Mouse (Mus musculus): ENCODE data around the gene Galnt11. TPM values are rescaled to one million over a fixed set of nuclear protein-coding genes. Genes with fewer than 3 reads are reported as not detected.
A peak's percentile ranks its signal among the peaks of the same experiment; 100 is the strongest.

The Galnt11 gene
- total RNA-seq, 2 experiments from 2014 or later = 46.6 to 50.3 TPM

GRCm38 (mm10) chr5:25252825-25253544 lies 31.3 kb downstream of the Galnt11 start:
- no peak for DNase-seq (ENCODE audit: low spot score in 2 of 2)

GRCm38 (mm10) chr5:25254491-25254890 lies 32.8 kb downstream of the Galnt11 start:
- DNase-seq (ENCODE audit: low spot score in 2 of 2) = no peak

- DNase-seq (ENCODE audit: low spot score in 2 of 2) = no peak
Observed at GRCm38 (mm10) chr5:25256686-25257085, 35.0 kb downstream of the Galnt11 start.

GRCm38 (mm10) chr5:25261452-25261851 lies 39.7 kb downstream of the Galnt11 start:
- DNase-seq (ENCODE audit: low spot score in 2 of 2) = no peak

- no peak for DNase-seq (ENCODE audit: low spot score in 2 of 2)
Observed at GRCm38 (mm10) chr5:25262266-25262665, 40.6 kb downstream of the Galnt11 start.

- DNase-seq (ENCODE audit: low spot score in 2 of 2) = no peak
Observed at GRCm38 (mm10) chr5:25268258-25268888, 46.7 kb downstream of the Galnt11 start.

- no peak for DNase-seq (ENCODE audit: low spot score in 2 of 2)
Observed at GRCm38 (mm10) chr5:25275629-25276028, 53.9 kb downstream of the Galnt11 start.

GRCm38 (mm10) chr5:25276365-25276764 lies 54.7 kb downstream of the Galnt11 start:
- no peak for DNase-seq (ENCODE audit: low spot score in 2 of 2)

- DNase-seq (ENCODE audit: low spot score in 2 of 2) = no peak
Observed at GRCm38 (mm10) chr5:25283988-25284387, 62.3 kb downstream of the Galnt11 start.

GRCm38 (mm10) chr5:25296830-25297229 lies 75.1 kb downstream of the Galnt11 start:
- peak; percentile 33 to 55 for DNase-seq (ENCODE audit: low spot score in 2 of 2)

- no peak for DNase-seq (ENCODE audit: low spot score in 2 of 2)
Observed at GRCm38 (mm10) chr5:25310226-25310625, 88.5 kb downstream of the Galnt11 start.

- DNase-seq (ENCODE audit: low spot score in 2 of 2) = no peak
Observed at GRCm38 (mm10) chr5:25313881-25314280, 92.2 kb downstream of the Galnt11 start.

Other genes starting within 250 kb of the Galnt11 start
- gene Prkag2, start 121.3 kb upstream of the Galnt11 start, total RNA-seq (2021) = 100 to 1,000 TPM; 151 to 155 TPM
- gene Galntl5, start 40.4 kb upstream of the Galnt11 start, total RNA-seq (2021) = not detected
- gene E130116L18Rik, start 1.2 kb downstream of the Galnt11 start, total RNA-seq (2021) = not detected